Mouse (Mus musculus): ENCODE results near the gene Capn7. TPM values are rescaled to one million over a fixed set of nuclear protein-coding genes. Genes with fewer than 3 reads are reported as not detected.

Gene Capn7
- 36.8 and 38.5 TPM in 2 replicates for polyA plus RNA-seq (2014; fragmentation: Nextera tagmentation; extraction: Ambion mirVana)

GRCm38 (mm10) chr14:31336369-31337155 is at the start of gene Capn7:
Gene Capn7, plus strand, starts transcription at chr14:31336638.
- no peaks in the 10 kb centered on the region for H3K4me1 ChIP-seq (ENCODE audit: control insufficient read depth, insufficient read depth, low read length)
- H3K9me3 ChIP-seq (replicated peaks; ENCODE audit: control insufficient read depth, low read length) = no peaks in the 10 kb centered on the region
- H3K27me3 ChIP-seq (ENCODE audit: control insufficient read depth, insufficient read depth, low read length) = no peaks in the 10 kb centered on the region
- under 1% methylated on average over 78 of the region's 78 CpGs for WGBS
- H3K9ac ChIP-seq (replicated peaks; ENCODE audit: low read length) = peak within 1 kb of the TSS; percentile 86
- peak within 1 kb of the TSS; percentile 80 for H3K27ac ChIP-seq (replicated peaks; ENCODE audit: low read depth, low read length)
- no peaks in the 10 kb centered on the region for H3K36me3 ChIP-seq (replicated peaks; ENCODE audit: control insufficient read depth, insufficient read depth, low read depth, low read length)
- ATAC-seq (replicated peaks; ENCODE audit: insufficient number of reproducible peaks, low FRiP score, low TSS enrichment, low read depth) (peak; percentile 94), DNase-seq (ENCODE audit: low spot score) (peak; percentile 99)
- peak within 1 kb of the TSS; percentile 57 for H3K4me2 ChIP-seq (ENCODE audit: low read depth, low read length)
- peak within 1 kb of the TSS; percentile 79 for H3K4me3 ChIP-seq (ENCODE audit: low read depth, low read length)

- WGBS = 45% methylated on average over 3 of the region's 3 CpGs
- no peaks in the 10 kb centered on the region for H3K36me3 ChIP-seq (replicated peaks; ENCODE audit: control insufficient read depth, insufficient read depth, low read depth, low read length)
- H3K4me1 ChIP-seq (ENCODE audit: control insufficient read depth, insufficient read depth, low read length) = no peaks in the 10 kb centered on the region
- no peaks in the 10 kb centered on the region for H3K9me3 ChIP-seq (replicated peaks; ENCODE audit: control insufficient read depth, low read length)
- no peak overlapping the region for H3K27ac ChIP-seq (replicated peaks; ENCODE audit: low read depth, low read length)
- H3K4me2 ChIP-seq (ENCODE audit: low read depth, low read length) = no peak overlapping the region
- no peaks in the 10 kb centered on the region for H3K27me3 ChIP-seq (ENCODE audit: control insufficient read depth, insufficient read depth, low read length)
- ATAC-seq (replicated peaks; ENCODE audit: insufficient number of reproducible peaks, low FRiP score, low TSS enrichment, low read depth) (no peak), DNase-seq (ENCODE audit: low spot score) (no peak)
- H3K4me3 ChIP-seq (ENCODE audit: low read depth, low read length) = no peak overlapping the region
- H3K9ac ChIP-seq (replicated peaks; ENCODE audit: low read length) = no peak overlapping the region
These were observed 23.2 kb upstream of the Capn7 start for GRCm38 (mm10) chr14:31313192-31313591.

DNA sequence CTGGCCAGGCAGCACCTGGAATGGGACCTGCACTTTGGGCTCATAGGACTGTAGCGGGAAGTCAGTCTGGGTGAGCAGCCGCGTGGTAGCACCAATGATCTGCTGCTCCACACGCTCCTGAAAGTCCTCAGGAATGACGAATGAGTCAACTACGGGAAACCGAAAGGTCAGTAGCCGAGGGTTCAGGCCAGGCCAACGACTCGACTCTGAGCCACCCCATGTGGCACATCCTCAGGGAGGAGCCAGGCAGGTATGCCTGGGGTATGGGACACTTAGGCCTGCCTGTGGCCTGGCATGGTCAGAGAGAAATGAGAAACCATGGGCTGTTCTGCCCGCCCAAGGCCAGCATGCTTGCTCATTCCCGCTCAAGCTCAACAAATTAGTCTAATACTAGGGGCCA is 19.8 kb upstream of the Capn7 start:
- ATAC-seq (replicated peaks; ENCODE audit: insufficient number of reproducible peaks, low FRiP score, low TSS enrichment, low read depth) (no peak), DNase-seq (ENCODE audit: low spot score) (no peak)
- H3K4me2 ChIP-seq (ENCODE audit: low read depth, low read length) = no peak overlapping the region
- H3K27me3 ChIP-seq (ENCODE audit: control insufficient read depth, insufficient read depth, low read length) = no peaks in the 10 kb centered on the region
- no peaks in the 10 kb centered on the region for H3K9me3 ChIP-seq (replicated peaks; ENCODE audit: control insufficient read depth, low read length)
- 86% methylated on average over 12 of the region's 12 CpGs for WGBS
- H3K9ac ChIP-seq (replicated peaks; ENCODE audit: low read length) = no peak overlapping the region
- H3K36me3 ChIP-seq (replicated peaks; ENCODE audit: control insufficient read depth, insufficient read depth, low read depth, low read length) = no peaks in the 10 kb centered on the region
- H3K4me1 ChIP-seq (ENCODE audit: control insufficient read depth, insufficient read depth, low read length) = no peaks in the 10 kb centered on the region
- no peak overlapping the region for H3K4me3 ChIP-seq (ENCODE audit: low read depth, low read length)
- no peak overlapping the region for H3K27ac ChIP-seq (replicated peaks; ENCODE audit: low read depth, low read length)

DNA sequence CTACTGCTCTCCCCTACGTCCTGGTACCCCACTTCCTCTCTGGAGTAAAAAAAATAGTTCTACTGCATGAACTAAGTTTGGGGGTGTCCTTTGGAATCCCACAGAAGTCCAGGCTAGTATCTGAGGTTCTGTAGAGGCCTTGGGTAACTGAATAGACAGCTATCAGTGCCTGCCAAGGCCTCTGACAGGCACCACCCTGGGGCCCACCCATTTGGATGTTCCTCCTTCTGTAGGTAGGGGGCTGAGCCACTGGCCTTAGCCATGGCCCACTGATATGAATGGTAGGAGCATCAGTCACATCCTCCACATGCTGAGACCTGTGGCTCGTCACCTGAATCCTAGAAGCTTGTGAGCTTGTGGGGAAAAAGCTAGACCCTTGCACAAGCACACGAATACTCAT is 18.7 kb upstream of the Capn7 start:
- H3K4me1 ChIP-seq (ENCODE audit: control insufficient read depth, insufficient read depth, low read length) = no peaks in the 10 kb centered on the region
- H3K27ac ChIP-seq (replicated peaks; ENCODE audit: low read depth, low read length) = no peak overlapping the region
- H3K9me3 ChIP-seq (replicated peaks; ENCODE audit: control insufficient read depth, low read length) = no peaks in the 10 kb centered on the region
- H3K27me3 ChIP-seq (ENCODE audit: control insufficient read depth, insufficient read depth, low read length) = no peaks in the 10 kb centered on the region
- no peak for DNase-seq (ENCODE audit: low spot score)
- no peak overlapping the region for H3K4me3 ChIP-seq (ENCODE audit: low read depth, low read length)
- WGBS = 79% methylated on average over 3 of the region's 3 CpGs
- no peaks in the 10 kb centered on the region for H3K36me3 ChIP-seq (replicated peaks; ENCODE audit: control insufficient read depth, insufficient read depth, low read depth, low read length)
- no peak for ATAC-seq (replicated peaks; ENCODE audit: insufficient number of reproducible peaks, low FRiP score, low TSS enrichment, low read depth)
- H3K9ac ChIP-seq (replicated peaks; ENCODE audit: low read length) = no peak overlapping the region
- H3K4me2 ChIP-seq (ENCODE audit: low read depth, low read length) = no peak overlapping the region

DNA sequence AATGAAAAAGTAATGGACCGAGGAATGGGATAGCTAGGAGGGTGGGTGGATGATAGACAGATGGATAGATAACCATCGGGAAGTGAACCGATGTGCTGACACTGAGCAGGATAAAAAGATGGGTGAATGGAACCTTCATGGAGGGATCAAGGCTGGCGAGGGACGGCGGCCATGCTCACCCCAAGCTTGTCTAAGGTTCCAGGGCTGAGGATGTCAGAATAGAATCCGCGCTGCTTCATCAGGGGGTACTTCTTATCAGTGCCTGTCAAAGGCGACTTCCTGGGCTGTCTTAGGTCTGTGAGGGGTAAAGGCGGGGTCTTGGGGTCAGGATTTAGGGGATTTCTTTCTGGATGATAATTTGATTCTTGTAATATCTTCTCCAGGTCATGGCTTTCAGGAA is 16.9 kb upstream of the Capn7 start:
- no peaks in the 10 kb centered on the region for H3K4me1 ChIP-seq (ENCODE audit: control insufficient read depth, insufficient read depth, low read length)
- no peak for DNase-seq (ENCODE audit: low spot score)
- H3K27me3 ChIP-seq (ENCODE audit: control insufficient read depth, insufficient read depth, low read length) = no peaks in the 10 kb centered on the region
- no peak overlapping the region for H3K27ac ChIP-seq (replicated peaks; ENCODE audit: low read depth, low read length)
- WGBS = 85% methylated on average over 10 of the region's 10 CpGs
- no peak overlapping the region for H3K9ac ChIP-seq (replicated peaks; ENCODE audit: low read length)
- ATAC-seq (replicated peaks; ENCODE audit: insufficient number of reproducible peaks, low FRiP score, low TSS enrichment, low read depth) = no peak
- no peak overlapping the region for H3K4me2 ChIP-seq (ENCODE audit: low read depth, low read length)
- no peak overlapping the region for H3K4me3 ChIP-seq (ENCODE audit: low read depth, low read length)
- no peaks in the 10 kb centered on the region for H3K9me3 ChIP-seq (replicated peaks; ENCODE audit: control insufficient read depth, low read length)
- H3K36me3 ChIP-seq (replicated peaks; ENCODE audit: control insufficient read depth, insufficient read depth, low read depth, low read length) = no peaks in the 10 kb centered on the region

- WGBS = 88% methylated on average over 11 of the region's 11 CpGs
- Histone ChIP-seq H3K9me3 (replicated peaks; ENCODE audit: control insufficient read depth, low read length) (no peaks in the 10 kb centered on the region), H3K4me3 (ENCODE audit: low read depth, low read length) (no peak overlapping the region), H3K36me3 (replicated peaks; ENCODE audit: control insufficient read depth, insufficient read depth, low read depth, low read length) (no peaks in the 10 kb centered on the region), H3K27me3 (ENCODE audit: control insufficient read depth, insufficient read depth, low read length) (no peaks in the 10 kb centered on the region), H3K4me1 (ENCODE audit: control insufficient read depth, insufficient read depth, low read length) (no peaks in the 10 kb centered on the region), H3K27ac (replicated peaks; ENCODE audit: low read depth, low read length) (no peak overlapping the region), H3K9ac (replicated peaks; ENCODE audit: low read length) (no peak overlapping the region), H3K4me2 (ENCODE audit: low read depth, low read length) (no peak overlapping the region)
- ATAC-seq (replicated peaks; ENCODE audit: insufficient number of reproducible peaks, low FRiP score, low TSS enrichment, low read depth) = no peak
- DNase-seq (ENCODE audit: low spot score) = no peak
These were observed 15.3 kb upstream of the Capn7 start for GRCm38 (mm10) chr14:31321181-31321580.

DNA sequence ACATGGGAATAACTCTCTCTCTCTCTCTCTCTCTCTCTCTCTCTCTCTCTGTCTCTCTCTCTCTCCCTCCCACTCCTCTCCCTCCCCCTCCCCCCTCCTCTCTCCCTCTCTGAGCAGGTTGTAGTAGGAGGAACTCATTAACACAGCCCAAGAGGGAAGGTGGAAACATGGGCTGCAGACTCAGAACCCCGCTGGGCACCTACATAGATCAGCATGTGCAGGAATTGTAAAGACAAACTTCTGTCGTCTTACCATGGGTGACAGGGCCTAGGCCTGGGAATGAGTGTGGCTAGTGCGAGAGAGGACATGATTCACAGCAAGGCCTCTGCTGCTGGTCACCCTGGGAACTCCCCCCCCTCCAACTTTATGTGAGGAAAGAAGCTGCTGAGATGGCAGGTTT is 14.2 kb upstream of the Capn7 start:
- no peak overlapping the region for H3K4me2 ChIP-seq (ENCODE audit: low read depth, low read length)
- no peaks in the 10 kb centered on the region for H3K36me3 ChIP-seq (replicated peaks; ENCODE audit: control insufficient read depth, insufficient read depth, low read depth, low read length)
- H3K27ac ChIP-seq (replicated peaks; ENCODE audit: low read depth, low read length) = no peak overlapping the region
- 85% methylated on average over 3 of the region's 3 CpGs for WGBS
- ATAC-seq (replicated peaks; ENCODE audit: insufficient number of reproducible peaks, low FRiP score, low TSS enrichment, low read depth) = no peak
- H3K9ac ChIP-seq (replicated peaks; ENCODE audit: low read length) = no peak overlapping the region
- no peaks in the 10 kb centered on the region for H3K4me1 ChIP-seq (ENCODE audit: control insufficient read depth, insufficient read depth, low read length)
- H3K27me3 ChIP-seq (ENCODE audit: control insufficient read depth, insufficient read depth, low read length) = no peaks in the 10 kb centered on the region
- no peak overlapping the region for H3K4me3 ChIP-seq (ENCODE audit: low read depth, low read length)
- no peak for DNase-seq (ENCODE audit: low spot score)
- H3K9me3 ChIP-seq (replicated peaks; ENCODE audit: control insufficient read depth, low read length) = no peaks in the 10 kb centered on the region

GRCm38 (mm10) chr14:31323189-31323588 is 13.2 kb upstream of the Capn7 start:
- H3K36me3 ChIP-seq (replicated peaks; ENCODE audit: control insufficient read depth, insufficient read depth, low read depth, low read length) = no peaks in the 10 kb centered on the region
- H3K4me1 ChIP-seq (ENCODE audit: control insufficient read depth, insufficient read depth, low read length) = no peaks in the 10 kb centered on the region
- DNase-seq (ENCODE audit: low spot score) (no peak), ATAC-seq (replicated peaks; ENCODE audit: insufficient number of reproducible peaks, low FRiP score, low TSS enrichment, low read depth) (no peak)
- no peak overlapping the region for H3K27ac ChIP-seq (replicated peaks; ENCODE audit: low read depth, low read length)
- H3K9ac ChIP-seq (replicated peaks; ENCODE audit: low read length) = no peak overlapping the region
- H3K9me3 ChIP-seq (replicated peaks; ENCODE audit: control insufficient read depth, low read length) = no peaks in the 10 kb centered on the region
- no peak overlapping the region for H3K4me3 ChIP-seq (ENCODE audit: low read depth, low read length)
- 81% methylated on average over 4 of the region's 4 CpGs for WGBS
- H3K27me3 ChIP-seq (ENCODE audit: control insufficient read depth, insufficient read depth, low read length) = no peaks in the 10 kb centered on the region
- peak overlapping the region; percentile 54; the same call in 1 of the 2 replicates for H3K4me2 ChIP-seq (ENCODE audit: low read depth, low read length)
